Mouse (Mus musculus): ENCODE results near the gene Snx6. TPM values are rescaled to one million over a fixed set of nuclear protein-coding genes. Genes with fewer than 3 reads are reported as not detected.
A peak's percentile ranks its signal among the peaks of the same experiment; 100 is the strongest.
"Not testable (repeated sequence)": the region's sequence is repeated elsewhere in the genome, so short reads cannot be mapped to it uniquely, and the experiment has no call there.

The Snx6 gene
- total RNA-seq, 2 experiments from 2014 or later = 32.3 to 32.8 TPM

DNA sequence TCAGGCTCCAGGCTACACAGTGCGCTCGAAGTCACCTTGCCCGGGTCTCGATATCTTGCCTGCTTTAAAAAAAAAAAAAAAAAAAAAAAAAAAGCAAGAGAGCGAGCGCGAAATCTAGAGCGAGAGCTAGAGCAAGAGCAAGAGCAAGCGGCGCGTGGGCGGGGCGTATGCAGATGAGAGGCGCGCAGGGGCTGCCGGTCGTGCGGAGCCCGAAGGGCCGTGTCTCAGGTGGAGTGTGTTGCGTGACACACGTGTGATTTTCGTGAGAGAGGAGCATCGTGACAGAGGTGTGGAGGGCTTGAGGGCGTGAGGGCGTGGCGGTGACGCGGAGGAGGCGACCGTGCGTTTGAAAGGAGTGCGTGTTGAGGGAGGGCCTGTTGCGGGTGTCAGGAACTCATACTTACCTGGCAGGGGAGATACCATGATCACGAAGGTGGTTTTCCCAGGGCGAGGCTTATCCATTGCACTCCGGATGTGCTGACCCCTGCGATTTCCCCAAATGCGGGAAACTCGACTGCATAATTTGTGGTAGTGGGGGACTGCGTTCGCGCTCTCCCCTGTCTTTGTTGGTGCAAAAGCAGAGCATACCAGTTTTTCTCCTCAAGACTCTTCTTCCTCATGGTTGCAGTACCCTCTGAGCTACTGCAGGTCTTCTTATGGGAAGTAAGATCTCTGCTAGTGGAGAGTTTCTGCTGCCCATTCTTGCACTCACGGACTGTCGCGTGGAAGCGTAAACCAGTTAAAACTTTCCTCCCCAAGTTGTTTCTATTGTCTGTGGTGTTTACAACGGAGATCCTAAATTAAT is 81.5 kb downstream of the Snx6 start:
- peak; percentile 44 for DNase-seq (ENCODE audit: low spot score)
- intact Hi-C loops (cut with DNase I) = not testable (repeated sequence)

DNA sequence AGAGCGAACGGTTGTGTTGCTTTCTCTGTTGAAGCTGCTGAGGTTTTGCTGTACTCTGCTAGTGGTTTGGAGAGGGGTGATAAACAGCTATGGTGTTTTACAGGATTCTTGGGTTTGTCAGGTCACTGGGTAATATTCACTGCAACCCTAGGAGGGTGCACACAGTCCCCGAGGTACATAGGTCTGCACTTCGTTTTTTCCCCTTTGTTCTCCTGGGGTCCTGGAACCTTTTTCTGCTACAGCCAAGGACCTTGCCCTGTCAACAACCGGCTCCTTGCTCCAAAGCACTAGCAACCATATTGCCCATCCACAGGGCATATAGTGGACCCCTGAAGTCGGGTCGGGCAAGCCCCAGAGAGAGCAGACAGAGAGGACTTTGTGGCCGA is 85.0 kb downstream of the Snx6 start:
- intact Hi-C loops (cut with DNase I); DNase-seq (ENCODE audit: low spot score): not testable (repeated sequence)

DNA sequence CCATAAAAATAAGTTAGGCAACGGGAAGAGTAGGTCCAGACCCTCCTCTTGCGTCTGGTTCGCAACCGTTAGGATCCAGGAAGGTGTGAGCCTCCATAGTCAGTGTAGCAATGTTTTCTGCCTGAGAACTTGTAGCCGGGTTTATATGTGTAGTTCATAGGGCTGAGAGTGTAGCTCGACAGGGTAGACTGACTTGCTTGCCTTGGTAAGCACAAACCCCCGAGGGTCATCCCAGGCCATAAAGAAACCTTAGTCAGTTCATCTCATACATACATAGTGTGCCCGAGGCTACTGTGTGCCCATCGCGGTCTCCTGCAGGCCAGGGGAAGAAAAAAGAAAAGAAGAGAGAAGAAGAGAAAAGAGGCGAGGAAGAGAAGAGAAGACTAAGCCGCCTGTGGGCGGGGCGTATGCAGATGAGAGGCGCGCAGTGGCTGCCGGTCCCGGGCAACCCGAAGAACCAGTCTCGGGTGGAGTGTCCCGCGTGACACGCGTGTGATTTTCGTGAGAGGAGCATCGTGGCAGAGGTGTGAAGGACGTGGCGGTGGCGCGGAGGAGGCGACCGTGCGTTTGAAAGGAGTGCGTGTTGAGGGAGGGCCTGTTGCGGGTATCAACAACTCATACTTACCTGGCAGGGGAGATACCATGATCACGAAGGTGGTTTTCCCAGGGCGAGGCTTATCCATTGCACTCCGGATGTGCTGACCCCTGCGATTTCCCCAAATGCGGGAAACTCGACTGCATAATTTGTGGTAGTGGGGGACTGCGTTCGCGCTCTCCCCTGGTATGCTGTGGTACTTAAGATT is 85.6 kb downstream of the Snx6 start:
- DNase-seq (ENCODE audit: low spot score); intact Hi-C loops (cut with DNase I): not testable (repeated sequence)

DNA sequence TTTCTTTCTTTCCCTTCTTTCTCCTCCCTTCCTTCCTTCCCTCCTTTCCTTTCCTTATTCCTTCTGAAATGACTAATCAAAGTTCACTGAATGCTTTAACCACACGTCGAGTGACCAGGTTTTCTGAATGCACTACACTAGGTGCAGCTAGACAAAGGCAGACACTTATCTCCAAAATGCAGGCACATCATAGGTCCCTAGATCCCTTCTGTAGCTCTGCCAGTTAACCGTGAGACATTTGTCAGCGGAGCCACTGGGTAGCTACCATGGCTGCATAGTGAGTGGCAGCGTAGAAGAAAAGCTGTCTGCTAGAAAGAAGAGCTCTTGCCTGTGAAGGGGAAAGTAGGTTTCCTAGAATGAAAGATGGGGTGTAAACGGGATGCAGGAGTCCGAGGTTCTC is 96.1 kb downstream of the Snx6 start:
- no peak for DNase-seq (ENCODE audit: low spot score)
- intact Hi-C loops (cut with DNase I) = loop anchor here (10.0 kb wide), 1 partner anchor 1155 kb away; no protein-coding TSS in a partner anchor

DNA sequence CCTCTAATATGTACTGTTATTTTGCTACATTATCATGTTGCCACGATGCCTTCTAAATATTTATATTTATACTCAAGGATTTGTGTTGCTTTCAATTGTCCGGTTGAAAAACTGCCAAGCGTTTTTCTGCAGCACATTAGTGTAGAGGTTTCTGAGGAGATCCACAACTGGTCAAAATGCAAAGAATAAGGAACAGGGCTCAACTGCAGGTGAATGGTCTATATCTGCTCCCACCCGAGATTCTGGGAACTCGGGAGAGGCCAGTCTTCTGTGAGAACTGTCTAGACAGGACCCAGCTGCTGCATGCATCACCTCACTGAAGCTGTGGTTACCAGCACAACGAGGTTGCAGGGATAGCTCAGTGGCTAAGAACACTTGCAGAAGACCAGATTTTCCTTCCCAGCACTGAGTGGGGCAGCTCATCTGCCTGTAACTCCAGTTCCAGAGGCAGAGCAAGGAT is 97.7 kb downstream of the Snx6 start:
- intact Hi-C loops (cut with DNase I) = loop anchor here (10.0 kb wide), 1 partner anchor 1157 kb away; no protein-coding TSS in a partner anchor
- no peak for DNase-seq (ENCODE audit: low spot score)

DNA sequence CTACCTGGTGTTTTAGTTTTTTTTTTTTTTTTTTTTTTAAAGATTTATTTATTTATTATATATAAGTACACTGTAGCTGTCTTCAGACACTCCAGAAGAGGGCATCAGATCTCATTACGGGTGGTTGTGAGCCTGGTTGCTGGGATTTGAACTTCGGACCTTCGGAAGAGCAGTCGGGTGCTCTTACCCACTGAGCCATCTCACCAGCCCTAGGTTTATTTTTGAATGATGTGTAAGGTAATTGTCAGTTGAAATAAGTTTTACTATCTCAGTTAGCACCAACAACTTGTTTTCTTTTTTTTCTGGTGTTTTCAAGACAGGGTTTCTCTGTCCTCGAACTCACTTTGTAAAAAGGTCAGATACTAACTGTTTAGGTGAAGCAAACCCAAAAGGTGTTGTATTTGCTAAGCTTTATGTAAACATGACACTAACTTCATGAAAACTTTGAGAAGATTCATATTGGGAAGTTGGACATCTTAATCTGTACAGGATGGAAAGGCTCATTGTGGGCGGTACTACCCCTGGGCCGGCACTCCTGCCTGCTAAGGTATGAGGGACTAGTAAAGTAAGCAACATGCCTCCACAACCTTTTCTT is 98.4 kb downstream of the Snx6 start:
- intact Hi-C loops (cut with DNase I) = loop anchor here (10.0 kb wide), 1 partner anchor 1158 kb away; no protein-coding TSS in a partner anchor
- DNase-seq (ENCODE audit: low spot score) = no peak

Other genes starting within 250 kb of the Snx6 start
- gene Sptssa, start 139.1 kb downstream of the Snx6 start, total RNA-seq (2021) = 10 to 100 TPM; 34.2 to 35.2 TPM
- 10 to 100 TPM; 25.7 to 28.3 TPM for gene Eapp, start 99.8 kb downstream of the Snx6 start, total RNA-seq (2021)
- gene Cfl2, start 67.2 kb upstream of the Snx6 start, total RNA-seq (2021) = 100 to 1,000 TPM; 364 to 384 TPM
- gene Gm20403, start 190.8 kb upstream of the Snx6 start, total RNA-seq (2021) = not detected
- gene Baz1a, start 218.6 kb upstream of the Snx6 start, total RNA-seq (2021) = 1 to 10 TPM; 6.8 to 8.6 TPM

All from heart, postnatal 25 days (tissue).